Mouse (Mus musculus): ENCODE results near the gene Rpl36a-ps1.
"Not testable (repeated sequence)": the region's sequence is repeated elsewhere in the genome, so short reads cannot be mapped to it uniquely, and the experiment has no call there.

DNA sequence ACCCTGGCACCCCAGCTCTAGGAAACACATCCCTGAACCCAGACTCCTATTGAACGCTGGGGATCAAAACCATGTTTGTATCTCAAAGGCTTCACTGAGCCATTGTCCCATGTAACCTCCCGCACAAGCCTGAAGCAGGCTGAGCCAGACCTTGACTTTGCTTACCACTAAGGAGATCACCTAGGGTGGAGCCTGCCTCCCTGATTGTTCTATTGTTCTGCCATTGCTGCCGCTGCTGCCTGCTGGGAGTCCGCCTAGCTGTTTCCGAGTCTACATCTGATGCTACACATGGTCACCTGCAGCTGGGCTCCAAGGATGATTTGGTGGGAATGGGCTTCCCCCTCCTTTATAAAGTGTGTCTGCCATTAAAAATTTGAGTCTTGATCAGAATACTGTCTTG, 45.2 kb upstream of the Rpl36a-ps1 start:
- TF ChIP-seq CTCF, POLR2A (IDR thresholded peaks at IDR 0.05; ENCODE audit: insufficient read depth, low read depth, low read length): not testable (repeated sequence)
